Mouse (Mus musculus): ENCODE measurements around the gene Tatdn3. TPM values are rescaled to one million over a fixed set of nuclear protein-coding genes. Genes with fewer than 3 reads are reported as not detected.
"Not testable (repeated sequence)": the region's sequence is repeated elsewhere in the genome, so short reads cannot be mapped to it uniquely, and the experiment has no call there.

Gene Tatdn3
- polyA plus RNA-seq, 1 experiment from 2014 or later: 16.6 TPM

- H3K36me3 ChIP-seq: no peaks in the 10 kb centered on the region
- no peak overlapping the region for H3K4me3 ChIP-seq
- H3K4me1 ChIP-seq: 0 out of 2 replicates have a peak, but pooled peaks cover 4% of the 10 kb centered on the region
- no peak for DNase-seq (ENCODE audit: low spot score)
- no peaks in the 10 kb centered on the region for H3K27me3 ChIP-seq (ENCODE audit: insufficient read depth, poor library complexity, severe bottlenecking)
- no peaks in the 10 kb centered on the region for H3K9me3 ChIP-seq
- H3K27ac ChIP-seq: no peak overlapping the region
- WGBS: 82% methylated on average over 3 of the region's 3 CpGs
These were observed 20.0 kb downstream of the Tatdn3 start for GRCm38 (mm10) chr1:191042688-191043087.

DNA sequence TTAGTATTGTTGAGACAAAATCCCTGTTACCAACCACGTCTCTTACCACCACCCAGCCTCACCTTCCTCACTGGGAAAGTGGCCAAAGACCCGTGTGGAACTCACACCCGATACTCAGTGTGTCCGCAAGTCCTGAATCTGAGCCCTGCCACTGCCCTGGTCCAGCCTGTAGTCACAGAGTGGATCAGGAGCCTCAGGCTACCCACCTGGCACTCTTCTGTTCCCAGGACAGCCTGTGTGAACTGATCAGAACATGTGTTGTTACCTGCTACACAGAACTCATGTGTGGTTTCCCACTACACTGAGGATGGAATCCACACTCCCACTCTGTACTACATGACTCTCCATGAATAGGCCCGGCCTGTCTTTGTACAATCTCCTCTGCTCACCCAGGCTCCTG lies 20.6 kb downstream of the Tatdn3 start:
- Histone ChIP-seq H3K9me3 (no peaks in the 10 kb centered on the region), H3K27me3 (ENCODE audit: insufficient read depth, poor library complexity, severe bottlenecking) (no peaks in the 10 kb centered on the region), H3K4me3 (no peak overlapping the region), H3K4me1 (0 out of 2 replicates have a peak, but pooled peaks cover 4% of the 10 kb centered on the region), H3K36me3 (no peaks in the 10 kb centered on the region), H3K27ac (no peak overlapping the region)
- DNase-seq (ENCODE audit: low spot score): peak; percentile 51
- 79% methylated on average over 5 of the region's 5 CpGs for WGBS

- DNase-seq (ENCODE audit: low spot score): peak; percentile 27
- no peaks in the 10 kb centered on the region for H3K27me3 ChIP-seq (ENCODE audit: insufficient read depth, poor library complexity, severe bottlenecking)
- H3K36me3 ChIP-seq: no peaks in the 10 kb centered on the region
- 0 out of 2 replicates have a peak, but pooled peaks cover 2% of the 10 kb centered on the region for H3K4me1 ChIP-seq
- no peak overlapping the region for H3K4me3 ChIP-seq
- H3K9me3 ChIP-seq: no peaks in the 10 kb centered on the region
- H3K27ac ChIP-seq: no peak overlapping the region
These were observed 21.4 kb downstream of the Tatdn3 start for GRCm38 (mm10) chr1:191041352-191041751.

DNA sequence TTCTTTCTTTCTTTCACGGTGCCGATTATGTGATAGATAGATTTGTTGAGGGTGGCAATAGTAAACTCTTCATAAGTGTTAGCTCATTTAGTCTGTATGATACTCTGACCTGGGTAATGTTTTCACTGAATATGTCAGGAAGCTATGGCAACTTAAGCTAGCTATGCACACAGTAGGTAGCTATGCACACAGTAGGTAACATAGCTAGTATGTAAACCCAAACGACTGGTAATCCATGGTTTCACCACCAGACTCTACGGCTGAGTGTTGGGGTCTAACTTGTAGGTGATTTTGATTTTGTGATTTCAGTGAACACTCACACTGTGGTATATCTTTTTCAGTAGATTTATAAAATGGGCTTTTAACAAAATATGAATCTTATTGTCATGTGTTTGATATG lies 24.7 kb downstream of the Tatdn3 start:
- no peaks in the 10 kb centered on the region for H3K4me1 ChIP-seq
- H3K27ac ChIP-seq: no peak overlapping the region
- H3K4me3 ChIP-seq: no peak overlapping the region
- no peak for DNase-seq (ENCODE audit: low spot score)
- H3K27me3 ChIP-seq (ENCODE audit: insufficient read depth, poor library complexity, severe bottlenecking): no peaks in the 10 kb centered on the region
- H3K9me3 ChIP-seq: no peaks in the 10 kb centered on the region
- 93% methylated on average over 4 of the region's 4 CpGs for WGBS
- no peaks in the 10 kb centered on the region for H3K36me3 ChIP-seq

DNA sequence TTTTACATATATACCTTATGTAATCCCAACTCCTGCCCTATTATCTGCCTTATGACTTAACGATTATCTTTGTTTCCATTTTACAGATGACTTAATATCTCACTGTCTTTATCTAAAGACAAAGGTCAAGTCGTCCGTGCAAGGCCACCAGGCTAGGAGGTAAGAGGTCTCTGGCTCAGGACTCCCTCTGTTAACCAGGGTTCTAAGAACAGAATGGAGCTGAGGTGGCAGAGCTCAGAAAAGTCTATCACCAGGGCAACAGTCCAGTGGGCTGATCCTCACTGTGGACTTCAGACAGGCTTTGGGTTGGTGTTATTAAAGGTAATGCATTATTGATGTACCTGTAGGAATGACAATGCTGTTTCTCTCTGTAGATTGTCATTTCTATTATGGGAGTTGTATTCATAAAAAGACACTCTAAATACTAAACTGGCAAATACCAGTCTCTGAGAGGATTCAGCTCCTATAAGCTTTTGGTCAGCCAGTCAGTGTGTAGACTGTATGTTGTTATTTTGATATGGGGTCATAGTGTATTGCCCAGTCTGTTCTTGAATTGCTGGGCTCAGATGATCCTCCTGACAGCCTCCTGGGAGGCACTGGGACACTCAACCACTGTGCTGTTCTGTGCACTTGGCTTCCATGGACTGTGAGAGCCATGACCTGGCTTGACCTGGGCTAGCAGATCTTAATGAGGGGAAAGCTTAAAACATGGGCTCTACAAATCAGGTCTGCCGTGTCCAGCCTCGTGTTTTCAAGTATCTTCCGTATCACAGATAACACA lies 26.0 kb downstream of the Tatdn3 start, which contains the start of gene Spata45:
Spata45 (plus strand) TSS at position 86 of the 781 bp plus-strand sequence.
- H3K4me1 ChIP-seq: peaks cover 3% of the 10 kb centered on the region; the same call in 1 of the 2 replicates
- WGBS: 72% methylated on average over 6 of the region's 6 CpGs
- no peak for DNase-seq (ENCODE audit: low spot score)
- H3K36me3 ChIP-seq: no peaks in the 10 kb centered on the region
- no peak within 1 kb of the TSS for H3K27ac ChIP-seq
- no peaks in the 10 kb centered on the region for H3K27me3 ChIP-seq (ENCODE audit: insufficient read depth, poor library complexity, severe bottlenecking)
- H3K9me3 ChIP-seq: no peaks in the 10 kb centered on the region
- no peak within 1 kb of the TSS for H3K4me3 ChIP-seq

- H3K27ac ChIP-seq: no peak overlapping the region
- no peak overlapping the region for H3K4me3 ChIP-seq
- H3K4me1 ChIP-seq: peaks cover 6% of the 10 kb centered on the region; the same call in 1 of the 2 replicates
- no peaks in the 10 kb centered on the region for H3K9me3 ChIP-seq
- WGBS: 32% methylated on average over 4 of the region's 4 CpGs
- H3K36me3 ChIP-seq: no peaks in the 10 kb centered on the region
- H3K27me3 ChIP-seq (ENCODE audit: insufficient read depth, poor library complexity, severe bottlenecking): no peaks in the 10 kb centered on the region
- DNase-seq (ENCODE audit: low spot score): no peak
These were observed 27.1 kb downstream of the Tatdn3 start for GRCm38 (mm10) chr1:191035649-191036048.

DNA sequence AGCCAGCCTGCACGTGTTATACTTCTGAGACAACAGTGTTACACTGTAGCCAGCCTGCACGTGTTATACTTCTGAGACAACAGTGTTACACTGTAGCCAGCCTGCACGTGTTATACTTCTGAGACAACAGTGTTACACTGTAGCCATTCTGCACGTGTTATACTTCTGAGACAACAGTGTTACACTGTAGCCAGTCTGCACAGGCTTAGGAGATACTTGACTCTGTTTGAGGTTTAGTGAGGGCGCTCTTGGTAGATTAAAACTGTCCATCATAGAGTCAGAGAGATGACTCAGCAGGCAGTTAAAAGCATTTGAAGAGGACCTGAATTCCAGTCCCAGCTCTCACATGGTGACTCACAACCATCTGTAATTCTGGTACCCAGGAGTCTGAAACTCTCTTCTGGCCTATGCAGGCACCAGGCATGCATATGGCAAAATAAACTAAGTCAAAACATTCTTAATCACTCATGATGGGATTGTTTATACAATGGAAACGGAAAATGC lies 31.8 kb downstream of the Tatdn3 start:
- H3K27me3 ChIP-seq (ENCODE audit: insufficient read depth, poor library complexity, severe bottlenecking); H3K4me3 ChIP-seq; H3K27ac ChIP-seq; H3K36me3 ChIP-seq; H3K9me3 ChIP-seq: not testable (repeated sequence)
- H3K4me1 ChIP-seq: peaks cover 21% of the 10 kb centered on the region
- WGBS: 66% methylated on average over 6 of the region's 6 CpGs
- DNase-seq (ENCODE audit: low spot score): peak; percentile 36

DNA sequence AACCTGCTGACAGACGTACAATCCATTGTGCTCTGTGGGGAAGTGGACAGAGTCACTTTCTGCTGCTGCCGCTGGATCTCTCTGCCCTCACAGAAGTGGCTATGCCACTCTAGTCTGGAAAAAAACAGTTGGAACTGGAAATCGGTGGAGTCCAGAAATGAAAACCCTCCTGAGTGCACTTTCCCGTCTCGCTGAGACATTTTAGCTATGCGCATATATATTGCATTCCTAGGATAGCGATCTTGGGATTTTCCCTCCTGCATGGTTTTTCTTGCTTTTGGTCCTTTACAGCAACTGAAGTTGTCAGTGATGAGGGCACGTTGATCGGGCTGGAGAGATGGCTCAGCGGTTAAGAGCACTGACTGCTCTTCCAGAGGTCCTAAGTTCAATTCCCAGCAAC lies 32.5 kb downstream of the Tatdn3 start:
- no peaks in the 10 kb centered on the region for H3K9me3 ChIP-seq
- DNase-seq (ENCODE audit: low spot score): no peak
- H3K27me3 ChIP-seq (ENCODE audit: insufficient read depth, poor library complexity, severe bottlenecking): no peaks in the 10 kb centered on the region
- H3K4me3 ChIP-seq: no peak overlapping the region
- no peak overlapping the region for H3K27ac ChIP-seq
- 69% methylated on average over 10 of the region's 10 CpGs for WGBS
- H3K36me3 ChIP-seq: no peaks in the 10 kb centered on the region
- peaks cover 29% of the 10 kb centered on the region for H3K4me1 ChIP-seq

DNA sequence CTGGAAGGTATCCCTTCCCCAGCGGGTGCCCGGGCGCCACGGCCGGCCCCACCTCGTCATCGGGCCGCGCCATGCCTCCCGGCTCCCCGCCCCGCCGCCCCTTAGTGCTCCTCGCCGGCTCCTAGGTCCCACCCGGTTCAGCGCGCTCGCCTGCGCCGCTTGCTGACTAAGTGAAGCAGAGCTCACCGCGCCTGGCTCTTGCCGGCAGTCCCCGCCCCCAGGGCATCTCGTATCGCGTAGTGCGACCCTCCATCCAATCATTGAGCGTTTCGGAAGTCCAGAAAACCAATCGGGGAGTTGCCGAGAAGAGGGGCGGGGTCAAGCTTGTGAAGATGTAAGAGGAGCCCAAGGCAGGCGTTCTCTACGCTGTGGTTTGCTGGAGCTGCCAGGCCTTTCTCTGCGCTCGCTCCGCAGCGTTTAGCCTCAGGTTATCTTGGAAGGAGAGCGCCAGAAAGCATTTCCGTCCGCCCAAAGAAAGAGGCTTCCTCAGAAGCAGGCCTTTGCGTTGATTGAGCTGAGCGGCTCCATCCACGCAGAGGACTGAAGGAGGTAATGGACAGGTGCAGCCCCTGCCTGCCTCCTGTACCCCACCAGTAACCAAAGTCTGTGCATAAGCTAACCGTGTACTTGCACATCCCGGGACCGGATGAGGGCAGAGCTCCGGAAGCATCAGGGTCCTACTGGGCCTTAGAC lies 36.6 kb downstream of the Tatdn3 start, which contains the start of gene Flvcr1:
Flvcr1 (minus strand) TSS at position 138 of the 693 bp plus-strand sequence.
- Histone ChIP-seq H3K27me3 (ENCODE audit: insufficient read depth, poor library complexity, severe bottlenecking) (no peaks in the 10 kb centered on the region), H3K36me3 (peaks cover 9% of the 10 kb centered on the region), H3K4me1 (peaks cover 34% of the 10 kb centered on the region), H3K4me3 (peak within 1 kb of the TSS; percentile 87), H3K9me3 (no peaks in the 10 kb centered on the region), H3K27ac (peak within 1 kb of the TSS; percentile 94)
- peak; percentile 100 for DNase-seq (ENCODE audit: low spot score)
- under 1% methylated on average over 50 of the region's 50 CpGs for WGBS

DNA sequence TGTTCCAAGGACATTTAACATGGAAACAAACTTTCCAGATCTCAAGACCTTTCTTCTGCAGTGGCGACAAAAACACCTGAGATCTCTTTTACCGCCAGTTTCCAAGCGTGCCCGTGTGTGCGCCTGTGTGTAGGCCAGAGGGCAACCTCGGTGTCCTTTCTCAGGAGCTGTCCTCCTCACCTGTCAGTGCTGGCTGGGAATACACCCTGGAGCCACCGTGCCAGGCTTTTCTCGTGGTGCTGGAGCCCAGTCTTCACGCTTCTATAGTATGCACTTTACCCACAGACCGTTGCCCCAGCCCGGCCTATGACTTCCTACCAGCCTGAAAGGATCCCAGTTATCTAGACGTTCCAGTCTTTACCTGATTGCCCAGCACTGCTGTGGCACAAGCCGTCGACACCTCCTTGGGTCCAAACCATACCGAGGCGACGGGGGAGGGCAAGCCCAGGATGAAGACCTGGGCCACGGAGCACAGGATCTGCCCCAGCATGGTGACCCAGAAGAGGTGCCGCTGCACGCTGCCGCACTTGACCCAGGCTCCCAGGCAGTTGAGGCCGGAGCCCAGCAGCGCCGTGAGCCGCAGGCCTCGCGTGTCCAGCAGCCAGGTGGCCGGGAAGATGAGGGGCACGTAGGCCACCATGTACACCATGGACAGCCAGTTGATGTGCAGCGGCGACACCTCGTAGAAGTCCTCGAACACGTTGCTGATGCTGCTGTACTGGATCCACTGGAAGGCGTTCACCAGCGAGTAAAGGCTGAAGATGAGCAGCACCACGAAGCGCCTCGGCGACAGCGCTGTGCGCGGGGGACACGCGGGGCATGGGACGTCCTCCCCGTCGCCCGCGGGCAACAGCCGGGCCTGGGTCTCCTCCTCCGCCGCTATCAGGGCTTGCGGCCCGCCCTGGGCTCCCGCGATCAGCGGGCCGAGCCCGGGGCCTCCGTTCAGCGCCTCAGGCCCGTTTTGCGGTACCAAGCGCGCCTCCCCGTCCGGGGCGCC lies 37.4 kb downstream of the Tatdn3 start:
- WGBS: 2% methylated on average over 68 of the region's 69 CpGs
- peak overlapping the region; percentile 87 for H3K4me3 ChIP-seq
- DNase-seq (ENCODE audit: low spot score): peak; percentile 87

GRCm38 (mm10) chr1:191023806-191024205 lies 38.9 kb downstream of the Tatdn3 start:
- Histone ChIP-seq H3K36me3 (peaks cover 23% of the 10 kb centered on the region), H3K4me1 (peaks cover 29% of the 10 kb centered on the region)
- H3K9me3 ChIP-seq; H3K4me3 ChIP-seq; H3K27me3 ChIP-seq (ENCODE audit: insufficient read depth, poor library complexity, severe bottlenecking); DNase-seq (ENCODE audit: low spot score); H3K27ac ChIP-seq: not testable (repeated sequence)
- WGBS: 91% methylated on average over 6 of the region's 6 CpGs

More for the DNA sequence above, 37.4 kb downstream of the Tatdn3 start:
- no peaks in the 10 kb centered on the region for H3K27me3 ChIP-seq (ENCODE audit: insufficient read depth, poor library complexity, severe bottlenecking)
- H3K9me3 ChIP-seq: no peaks in the 10 kb centered on the region
- peak overlapping the region; percentile 94 for H3K27ac ChIP-seq
- H3K36me3 ChIP-seq: peaks cover 11% of the 10 kb centered on the region
- H3K4me1 ChIP-seq: peaks cover 34% of the 10 kb centered on the region

GRCm38 (mm10) chr1:191023140-191023539 lies 39.6 kb downstream of the Tatdn3 start:
- H3K27me3 ChIP-seq (ENCODE audit: insufficient read depth, poor library complexity, severe bottlenecking): no peaks in the 10 kb centered on the region
- no peak for DNase-seq (ENCODE audit: low spot score)

More at GRCm38 (mm10) chr1:191023140-191023539, 39.6 kb downstream of the Tatdn3 start:
- Histone ChIP-seq H3K27ac (no peak overlapping the region), H3K4me1 (peaks cover 29% of the 10 kb centered on the region), H3K36me3 (peaks cover 23% of the 10 kb centered on the region), H3K9me3 (no peaks in the 10 kb centered on the region), H3K4me3 (no peak overlapping the region)
- WGBS: 90% methylated on average over 2 of the region's 2 CpGs

Measured in heart, embryonic 10.5 days (tissue).